ENCODE assay signal across 9 mouse cellular contexts in genomic region chr12:86945126-86945525, GRCm38 (mm10). TPM values are rescaled to one million over a fixed set of nuclear protein-coding genes. Genes with fewer than 3 reads are reported as not detected.
DNase-seq lines count a peak whose midpoint lies in the region; ATAC-seq lines count a peak whose summit lies in the region.
"Had no signal": no experiment of that assay in that cellular context is flagged by ENCODE, and none has a peak within 500 bp of the region (broad histone marks: within the 10 kb centered on the region; RNA-seq: fewer than 3 reads in every experiment).

No protein-coding gene starts in this region.

- H3K9me3 ChIP-seq in embryonic facial prominence, embryonic 11.5 days (replicated peaks; ENCODE audit: control insufficient read depth, low read length), result no peaks in the 10 kb centered on the region
- H3K9me3 ChIP-seq in hindbrain, embryonic 11.5 days (ENCODE audit: control insufficient read depth, low read length), result no peaks in the 10 kb centered on the region
- H3K9me3 ChIP-seq in midbrain, embryonic 15.5 days, result no peaks in the 10 kb centered on the region

- intact Hi-C loops in left cerebral cortex, postnatal 10 days (cut with DNase I), result no loop called here

- H3K9ac ChIP-seq in embryonic facial prominence, embryonic 11.5 days (replicated peaks; ENCODE audit: low read length), result no peak overlapping the region
- no peak overlapping the region for H3K9ac ChIP-seq in hindbrain, embryonic 11.5 days (ENCODE audit: low read depth, low read length)
- no peak overlapping the region for H3K9ac ChIP-seq in midbrain, embryonic 15.5 days

- peaks cover 3% of the 10 kb centered on the region for H3K4me1 ChIP-seq in embryonic facial prominence, embryonic 11.5 days (ENCODE audit: control insufficient read depth, insufficient read depth, low read length)
- H3K4me1 ChIP-seq in hindbrain, embryonic 11.5 days (replicated peaks; ENCODE audit: control insufficient read depth, insufficient read depth, low read length), result peaks cover 20% of the 10 kb centered on the region
- H3K4me1 ChIP-seq in midbrain, embryonic 15.5 days, result peaks cover 63% of the 10 kb centered on the region

- DNase-seq in cerebellum, adult 11 months, result peak; percentile 66
- peak; percentile 79 for DNase-seq in adrenal gland, postnatal 14 days
- DNase-seq in embryonic facial prominence, embryonic 11.5 days (ENCODE audit: low spot score), result peak; percentile 90
- DNase-seq in hindbrain, embryonic 11.5 days (ENCODE audit: low spot score), result peak; percentile 84
- DNase-seq in left cerebral cortex, postnatal 10 days (ENCODE audit: extremely low spot score in 1 of 2, low spot score in 2 of 2), result peak; percentile 74 to 86
- DNase-seq in spleen, postnatal 4 days (ENCODE audit: low spot score in 2 of 2), result peak; percentile 48 to 70

- no peak overlapping the region for H3K4me3 ChIP-seq in embryonic facial prominence, embryonic 11.5 days (ENCODE audit: low read depth, low read length)
- no peak overlapping the region for H3K4me3 ChIP-seq in hindbrain, embryonic 11.5 days (ENCODE audit: low read depth, low read length)
- H3K4me3 ChIP-seq in midbrain, embryonic 15.5 days, result no peak overlapping the region

- no peak overlapping the region for H3K27ac ChIP-seq in embryonic facial prominence, embryonic 11.5 days (replicated peaks; ENCODE audit: low read depth, low read length)
- H3K27ac ChIP-seq in hindbrain, embryonic 11.5 days (ENCODE audit: low read depth, low read length), result no peak overlapping the region
- peak overlapping the region; percentile 65 for H3K27ac ChIP-seq in midbrain, embryonic 15.5 days

- H3K27me3 ChIP-seq in embryonic facial prominence, embryonic 11.5 days (ENCODE audit: control insufficient read depth, insufficient read depth, low read length), result no peaks in the 10 kb centered on the region
- H3K27me3 ChIP-seq in hindbrain, embryonic 11.5 days (ENCODE audit: control insufficient read depth, insufficient read depth, low read length), result no peaks in the 10 kb centered on the region
- no peaks in the 10 kb centered on the region for H3K27me3 ChIP-seq in midbrain, embryonic 15.5 days (replicated peaks)

- H3K36me3 ChIP-seq in embryonic facial prominence, embryonic 11.5 days (replicated peaks; ENCODE audit: control insufficient read depth, insufficient read depth, low read depth, low read length), result no peaks in the 10 kb centered on the region
- no peaks in the 10 kb centered on the region for H3K36me3 ChIP-seq in hindbrain, embryonic 11.5 days (ENCODE audit: control insufficient read depth, insufficient read depth, low read length)
- H3K36me3 ChIP-seq in midbrain, embryonic 15.5 days (replicated peaks), result no peaks in the 10 kb centered on the region

- H3K4me2 ChIP-seq in embryonic facial prominence, embryonic 11.5 days (ENCODE audit: low read depth, low read length), result no peak overlapping the region
- H3K4me2 ChIP-seq in hindbrain, embryonic 11.5 days (replicated peaks; ENCODE audit: low read depth, low read length), result no peak overlapping the region
- H3K4me2 ChIP-seq in midbrain, embryonic 15.5 days, result peak overlapping the region; percentile 19; the same call in 1 of the 2 replicates

- ATAC-seq in cerebellum, adult (ENCODE audit: insufficient number of reproducible peaks, low FRiP score, low TSS enrichment), result no peak
- ATAC-seq in embryonic facial prominence, embryonic 11.5 days (replicated peaks; ENCODE audit: insufficient number of reproducible peaks, low FRiP score, low TSS enrichment, low read depth), result no peak
- no peak for ATAC-seq in hindbrain, embryonic 11.5 days (ENCODE audit: low FRiP score)
- ATAC-seq in midbrain, embryonic 15.5 days (replicated peaks), result no peak

- WGBS in embryonic facial prominence, embryonic 11.5 days, result 9% methylated on average over 4 of the region's 4 CpGs
- under 1% methylated on average over 4 of the region's 4 CpGs for WGBS in hindbrain, embryonic 11.5 days
- WGBS in midbrain, embryonic 15.5 days, result 3% methylated on average over 4 of the region's 4 CpGs

RNA-seq across cellular contexts. Expression of gene Cipc, which starts 1.7 kb away (rescaled TPM):
- 26.2 and 29.1 TPM in 2 replicates for total RNA-seq in adrenal gland, postnatal 14 days (2021)
- polyA plus RNA-seq in embryonic facial prominence, embryonic 11.5 days (2014; fragmentation: Nextera tagmentation; extraction: Ambion mirVana), result 30.8 and 33.5 TPM in 2 replicates
- 32.2 and 39.5 TPM in 2 replicates for polyA plus RNA-seq in hindbrain, embryonic 11.5 days (2014; fragmentation: Nextera tagmentation; extraction: Ambion mirVana)
- 10 to 100 TPM; 59.9 to 61.9 TPM for total RNA-seq in left cerebral cortex, postnatal 10 days (2021)
- polyA plus RNA-seq in midbrain, embryonic 15.5 days (2015; fragmentation: Nextera tagmentation; extraction: Ambion mirVana), result 55.0 and 56.0 TPM in 2 replicates

RNA-seq across cellular contexts. Expression of gene Zdhhc22, which starts 45.1 kb away (rescaled TPM):
- 0.59 and 1.1 TPM in 2 replicates for total RNA-seq in adrenal gland, postnatal 14 days (2021)
- polyA plus RNA-seq in embryonic facial prominence, embryonic 11.5 days (2014; fragmentation: Nextera tagmentation; extraction: Ambion mirVana), result 0.57 and 0.72 TPM in 2 replicates
- 0.82 and 0.89 TPM in 2 replicates for polyA plus RNA-seq in hindbrain, embryonic 11.5 days (2014; fragmentation: Nextera tagmentation; extraction: Ambion mirVana)
- 10 to 100 TPM; 45.0 to 47.8 TPM for total RNA-seq in left cerebral cortex, postnatal 10 days (2021)
- 17.8 and 21.8 TPM in 2 replicates for polyA plus RNA-seq in midbrain, embryonic 15.5 days (2015; fragmentation: Nextera tagmentation; extraction: Ambion mirVana)
- polyA plus RNA-seq: large intestine, adult 2 months had no signal
